Mouse (Mus musculus): ENCODE data around the gene Olfr503. TPM values are rescaled to one million over a fixed set of nuclear protein-coding genes. Genes with fewer than 3 reads are reported as not detected.
"Not testable (repeated sequence)": the region's sequence is repeated elsewhere in the genome, so short reads cannot be mapped to it uniquely, and the experiment has no call there.

Olfr503 gene
- not detected in 2 replicates for polyA plus RNA-seq (2015; fragmentation: Nextera tagmentation; extraction: Ambion mirVana)

- H3K9ac ChIP-seq; H3K36me3 ChIP-seq; H3K4me2 ChIP-seq; H3K27me3 ChIP-seq (replicated peaks); H3K27ac ChIP-seq; H3K9me3 ChIP-seq; ATAC-seq (ENCODE audit: insufficient read depth, low FRiP score, low read depth); H3K4me3 ChIP-seq (replicated peaks); H3K4me1 ChIP-seq: not testable (repeated sequence)
- 45% methylated on average over 1 of the region's 1 CpGs for WGBS
Measured at GRCm38 (mm10) chr7:108544227-108544626, at the start of gene Olfr503. Gene Olfr503 (plus strand): TSS chr7:108544527.

DNA sequence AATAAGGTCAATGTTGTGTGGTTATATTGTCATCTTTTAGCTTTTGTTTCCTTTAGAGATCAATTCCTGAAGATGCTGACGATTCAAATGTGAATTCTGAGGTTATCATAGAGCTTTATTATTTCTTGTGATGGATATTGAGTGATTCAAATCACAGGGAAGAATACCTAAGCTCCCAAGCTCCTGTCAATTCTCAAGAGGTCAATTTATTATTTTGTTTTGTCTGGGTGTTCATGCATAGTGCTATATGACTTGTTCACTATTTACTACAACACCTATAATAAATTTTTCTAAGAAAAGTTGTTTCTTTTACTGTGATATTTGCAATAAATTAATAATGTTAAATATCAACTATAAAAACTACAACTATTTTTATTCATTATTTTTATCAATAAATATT lies 19.4 kb upstream of the Olfr503 start, which contains the start of gene Olfr502:
Olfr502 (minus strand) TSS at position 101 of the 400 bp plus-strand sequence.
- WGBS, result 60% methylated on average over 1 of the region's 1 CpGs
- no peak for ATAC-seq (ENCODE audit: insufficient read depth, low FRiP score, low read depth)

DNA sequence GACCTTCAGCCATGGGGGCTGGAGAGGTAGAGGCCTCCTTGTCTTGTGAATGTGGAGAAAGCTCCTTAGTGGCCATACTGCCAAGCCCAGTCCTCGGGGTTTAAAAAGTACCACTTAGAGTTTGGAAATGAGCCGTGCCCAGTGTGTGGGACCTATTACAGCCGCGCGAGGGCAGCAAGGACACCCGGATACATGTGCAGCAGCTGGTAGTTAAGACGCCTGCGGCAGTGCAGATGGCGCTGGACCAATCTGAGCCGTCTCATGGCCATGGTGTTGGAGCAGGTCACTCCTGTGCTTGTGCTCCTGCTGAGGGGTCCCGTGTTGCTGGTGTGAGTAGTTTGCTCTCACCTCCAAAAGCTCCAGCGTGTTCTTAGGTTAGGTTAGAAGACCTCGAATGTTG lies 1.9 kb upstream of the Olfr503 start:
- Histone ChIP-seq H3K36me3 (no peaks in the 10 kb centered on the region), H3K27me3 (replicated peaks) (no peaks in the 10 kb centered on the region), H3K4me2 (no peak overlapping the region), H3K4me1 (no peaks in the 10 kb centered on the region), H3K4me3 (replicated peaks) (no peak overlapping the region), H3K9ac (no peak overlapping the region), H3K9me3 (no peaks in the 10 kb centered on the region), H3K27ac (no peak overlapping the region)
- no peak for ATAC-seq (ENCODE audit: insufficient read depth, low FRiP score, low read depth)
- WGBS, result 85% methylated on average over 13 of the region's 13 CpGs

More for the DNA sequence above, 19.4 kb upstream of the Olfr503 start, which contains the start of gene Olfr502:
- H3K4me2 ChIP-seq, result no peak within 1 kb of the TSS
- no peak within 1 kb of the TSS for H3K9ac ChIP-seq
- H3K27ac ChIP-seq, result no peak within 1 kb of the TSS
- no peaks in the 10 kb centered on the region for H3K27me3 ChIP-seq (replicated peaks)
- no peaks in the 10 kb centered on the region for H3K4me1 ChIP-seq
- no peaks in the 10 kb centered on the region for H3K9me3 ChIP-seq
- no peak within 1 kb of the TSS for H3K4me3 ChIP-seq (replicated peaks)
- H3K36me3 ChIP-seq, result no peaks in the 10 kb centered on the region

- Histone ChIP-seq H3K27me3 (replicated peaks) (no peaks in the 10 kb centered on the region), H3K36me3 (no peaks in the 10 kb centered on the region), H3K4me3 (replicated peaks) (no peak within 1 kb of the TSS), H3K9me3 (no peaks in the 10 kb centered on the region), H3K4me2 (no peak within 1 kb of the TSS), H3K4me1 (no peaks in the 10 kb centered on the region), H3K9ac (no peak within 1 kb of the TSS), H3K27ac (no peak within 1 kb of the TSS)
- 90% methylated on average over 1 of the region's 1 CpGs for WGBS
- no peak for ATAC-seq (ENCODE audit: insufficient read depth, low FRiP score, low read depth)
Measured at GRCm38 (mm10) chr7:108565693-108566092, 21.4 kb downstream of the Olfr503 start, which contains the start of gene Olfr504. Gene Olfr504 (minus strand): TSS chr7:108565793.

- 82% methylated on average over 1 of the region's 1 CpGs for WGBS
Measured at GRCm38 (mm10) chr7:108589797-108590196, 45.5 kb downstream of the Olfr503 start.

More at GRCm38 (mm10) chr7:108589797-108590196, 45.5 kb downstream of the Olfr503 start:
- no peaks in the 10 kb centered on the region for H3K4me1 ChIP-seq
- no peak overlapping the region for H3K4me2 ChIP-seq
- ATAC-seq (ENCODE audit: insufficient read depth, low FRiP score, low read depth), result no peak
- no peak overlapping the region for H3K9ac ChIP-seq
- no peaks in the 10 kb centered on the region for H3K27me3 ChIP-seq (replicated peaks)
- H3K36me3 ChIP-seq, result no peaks in the 10 kb centered on the region
- no peak overlapping the region for H3K27ac ChIP-seq
- H3K9me3 ChIP-seq, result no peaks in the 10 kb centered on the region
- H3K4me3 ChIP-seq (replicated peaks), result no peak overlapping the region

Other genes with a start within 250 kb of the Olfr503 start
- not detected in 2 replicates for gene Olfr491, start 231.1 kb upstream of the Olfr503 start, polyA plus RNA-seq (2015; fragmentation: Nextera tagmentation; extraction: Ambion mirVana)
- not detected in 2 replicates for gene Olfr492, start 220.9 kb upstream of the Olfr503 start, polyA plus RNA-seq (2015; fragmentation: Nextera tagmentation; extraction: Ambion mirVana)
- gene Olfr493, start 197.5 kb upstream of the Olfr503 start, polyA plus RNA-seq (2015; fragmentation: Nextera tagmentation; extraction: Ambion mirVana), result not detected in 2 replicates
- not detected in 2 replicates for gene Olfr494, start 179.2 kb upstream of the Olfr503 start, polyA plus RNA-seq (2015; fragmentation: Nextera tagmentation; extraction: Ambion mirVana)
- not detected in 2 replicates for gene Olfr495, start 151.4 kb upstream of the Olfr503 start, polyA plus RNA-seq (2015; fragmentation: Nextera tagmentation; extraction: Ambion mirVana)
- not detected in 2 replicates for gene Olfr497, start 124.1 kb upstream of the Olfr503 start, polyA plus RNA-seq (2015; fragmentation: Nextera tagmentation; extraction: Ambion mirVana)
- not detected in 2 replicates for gene Olfr498, start 79.2 kb upstream of the Olfr503 start, polyA plus RNA-seq (2015; fragmentation: Nextera tagmentation; extraction: Ambion mirVana)
- gene Olfr502, start 19.5 kb upstream of the Olfr503 start, polyA plus RNA-seq (2015; fragmentation: Nextera tagmentation; extraction: Ambion mirVana), result not detected in 2 replicates
- gene Olfr504, start 21.3 kb downstream of the Olfr503 start, polyA plus RNA-seq (2015; fragmentation: Nextera tagmentation; extraction: Ambion mirVana), result not detected in 2 replicates
- not detected in 2 replicates for gene Olfr506, start 66.3 kb downstream of the Olfr503 start, polyA plus RNA-seq (2015; fragmentation: Nextera tagmentation; extraction: Ambion mirVana)
- not detected in 2 replicates for gene Olfr507, start 77.3 kb downstream of the Olfr503 start, polyA plus RNA-seq (2015; fragmentation: Nextera tagmentation; extraction: Ambion mirVana)
- not detected in 2 replicates for gene Olfr508, start 85.5 kb downstream of the Olfr503 start, polyA plus RNA-seq (2015; fragmentation: Nextera tagmentation; extraction: Ambion mirVana)
- gene Olfr509, start 107.4 kb downstream of the Olfr503 start, polyA plus RNA-seq (2015; fragmentation: Nextera tagmentation; extraction: Ambion mirVana), result not detected in 2 replicates
- gene Olfr510, start 121.9 kb downstream of the Olfr503 start, polyA plus RNA-seq (2015; fragmentation: Nextera tagmentation; extraction: Ambion mirVana), result not detected in 2 replicates
- not detected in 2 replicates for gene Olfr512, start 168.8 kb downstream of the Olfr503 start, polyA plus RNA-seq (2015; fragmentation: Nextera tagmentation; extraction: Ambion mirVana)
- not detected in 2 replicates for gene Olfr513, start 206.4 kb downstream of the Olfr503 start, polyA plus RNA-seq (2015; fragmentation: Nextera tagmentation; extraction: Ambion mirVana)

Measured in stomach, embryonic 15.5 days (tissue).